Mouse (Mus musculus): Measurements from ENCODE around the gene Gpr146.
"Not testable (repeated sequence)": the region's sequence is repeated elsewhere in the genome, so short reads cannot be mapped to it uniquely, and the experiment has no call there.

Gpr146 gene

GRCm38 (mm10) chr5:139380385-139381248 lies 3.1 kb downstream of the Gpr146 start:
- CTCF ChIA-PET: interaction anchor here (0.6 kb wide), 1 partner anchor 15 kb away, joined by 4 read pairs; no protein-coding TSS in a partner anchor

- CTCF ChIA-PET: no interaction called here
Measured at GRCm38 (mm10) chr5:139381586-139382513, 4.4 kb downstream of the Gpr146 start.

- CTCF ChIA-PET: interaction anchor here (0.8 to 1.1 kb wide), 2 partner anchors 11 to 16 kb away, joined by 3 read pairs; no protein-coding TSS in a partner anchor
Measured at GRCm38 (mm10) chr5:139382760-139383159, 5.3 kb downstream of the Gpr146 start.

- CTCF ChIA-PET: interaction anchor here (0.8 to 1.1 kb wide), 2 partner anchors 12 to 15 kb away, joined by 3 read pairs; no protein-coding TSS in a partner anchor
Measured at GRCm38 (mm10) chr5:139383234-139383633, 5.7 kb downstream of the Gpr146 start.

GRCm38 (mm10) chr5:139384531-139384930 lies 7.0 kb downstream of the Gpr146 start:
- CTCF ChIA-PET: interaction anchor here (0.6 kb wide), 1 partner anchor 9 kb away, joined by 4 read pairs; no protein-coding TSS in a partner anchor

- CTCF ChIA-PET: no interaction called here
Measured at GRCm38 (mm10) chr5:139386047-139386446, 8.6 kb downstream of the Gpr146 start.

GRCm38 (mm10) chr5:139387329-139388194 lies 10.1 kb downstream of the Gpr146 start:
- CTCF ChIA-PET: interaction anchor here (0.6 to 0.8 kb wide), 2 partner anchors 15 to 23 kb away, joined by 8 to 11 read pairs; no protein-coding TSS in a partner anchor

GRCm38 (mm10) chr5:139388195-139388570 lies 10.7 kb downstream of the Gpr146 start:
- CTCF ChIA-PET: no interaction called here

GRCm38 (mm10) chr5:139388694-139389675 lies 11.5 kb downstream of the Gpr146 start:
- CTCF ChIA-PET: no interaction called here

GRCm38 (mm10) chr5:139389676-139390061 lies 12.2 kb downstream of the Gpr146 start:
- CTCF ChIA-PET: no interaction called here

GRCm38 (mm10) chr5:139390324-139391119 lies 13.0 kb downstream of the Gpr146 start:
- CTCF ChIA-PET: not testable (repeated sequence)

GRCm38 (mm10) chr5:139391309-139391990 lies 14.0 kb downstream of the Gpr146 start:
- CTCF ChIA-PET: no interaction called here

GRCm38 (mm10) chr5:139392219-139393196 lies 15.0 kb downstream of the Gpr146 start:
- CTCF ChIA-PET: no interaction called here

- CTCF ChIA-PET: interaction anchor here (0.6 kb wide), 1 partner anchor 9 kb away, joined by 4 read pairs; no protein-coding TSS in a partner anchor
Measured at GRCm38 (mm10) chr5:139393197-139393588, 15.7 kb downstream of the Gpr146 start.

- CTCF ChIA-PET: interaction anchor here (1.1 kb wide), 1 partner anchor 20 kb away, joined by 4 read pairs; no protein-coding TSS in a partner anchor
Measured at GRCm38 (mm10) chr5:139394399-139394798, 16.9 kb downstream of the Gpr146 start.

- CTCF ChIA-PET: interaction anchor here (0.7 kb wide), 2 partner anchors 13 to 15 kb away, joined by 3 to 4 read pairs; no protein-coding TSS in a partner anchor
Measured at GRCm38 (mm10) chr5:139395528-139395927, 18.0 kb downstream of the Gpr146 start.

- CTCF ChIA-PET: interaction anchor here (0.5 to 2.6 kb wide), 5 partner anchors 14 to 208 kb away, joined by 3 to 16 read pairs (median 7); no protein-coding TSS in a partner anchor
Measured at GRCm38 (mm10) chr5:139397359-139397916, 19.9 kb downstream of the Gpr146 start.

Data from spleen, embryonic (tissue).